Mouse (Mus musculus): ENCODE measurements around the gene Ubxn1. TPM values are rescaled to one million over a fixed set of nuclear protein-coding genes. Genes with fewer than 3 reads are reported as not detected.

Gene Ubxn1
- polyA plus RNA-seq, 1 experiment = 101 TPM

- DNase-seq = no peak
- 81% methylated on average over 11 of the region's 11 CpGs for WGBS
- no peak for TF ChIP-seq POLR2A (IDR thresholded peaks at IDR 0.05; ENCODE audit: borderline replicate concordance, extremely low read depth, low read depth, low read length)
- TF ChIP-seq CTCF (IDR thresholded peaks at IDR 0.05; ENCODE audit: insufficient read depth, low read length) = no peak
Observed at GRCm38 (mm10) chr19:8839103-8839907, 32.0 kb upstream of the Ubxn1 start, which contains the start of gene Gng3. TSS of gene Gng3 (minus strand) at chr19:8839194.

GRCm38 (mm10) chr19:8839908-8840791 lies 31.1 kb upstream of the Ubxn1 start:
- WGBS = 27% methylated on average over 29 of the region's 29 CpGs
- TF ChIP-seq CTCF (IDR thresholded peaks at IDR 0.05; ENCODE audit: insufficient read depth, low read length) = no peak
- TF ChIP-seq POLR2A (IDR thresholded peaks at IDR 0.05; ENCODE audit: borderline replicate concordance, extremely low read depth, low read depth, low read length) = peak; percentile 65; the same call in 1 of the 2 replicates
- Histone ChIP-seq H3K4me3 (replicated peaks; ENCODE audit: extremely low read depth, low read depth, low read length) (peak overlapping the region; percentile 74), H3K4me1 (ENCODE audit: control insufficient read depth, insufficient read depth, low read length) (peaks cover 8% of the 10 kb centered on the region; the same call in 1 of the 2 replicates)
- peak; percentile 75 for DNase-seq

More at GRCm38 (mm10) chr19:8839103-8839907, 32.0 kb upstream of the Ubxn1 start, which contains the start of gene Gng3:
- peak within 1 kb of the TSS; percentile 72 for H3K4me3 ChIP-seq (replicated peaks; ENCODE audit: extremely low read depth, low read depth, low read length)
- peaks cover 8% of the 10 kb centered on the region; the same call in 1 of the 2 replicates for H3K4me1 ChIP-seq (ENCODE audit: control insufficient read depth, insufficient read depth, low read length)

- no peak overlapping the region for H3K4me3 ChIP-seq (replicated peaks; ENCODE audit: extremely low read depth, low read depth, low read length)
- no peak for TF ChIP-seq POLR2A (IDR thresholded peaks at IDR 0.05; ENCODE audit: borderline replicate concordance, extremely low read depth, low read depth, low read length)
- TF ChIP-seq CTCF (IDR thresholded peaks at IDR 0.05; ENCODE audit: insufficient read depth, low read length) = no peak
- 84% methylated on average over 7 of the region's 7 CpGs for WGBS
- DNase-seq = no peak
- peaks cover 8% of the 10 kb centered on the region; the same call in 1 of the 2 replicates for H3K4me1 ChIP-seq (ENCODE audit: control insufficient read depth, insufficient read depth, low read length)
Observed at GRCm38 (mm10) chr19:8841012-8841411, 30.3 kb upstream of the Ubxn1 start.

- Histone ChIP-seq H3K4me3 (replicated peaks; ENCODE audit: extremely low read depth, low read depth, low read length) (no peak overlapping the region), H3K4me1 (ENCODE audit: control insufficient read depth, insufficient read depth, low read length) (peaks cover 8% of the 10 kb centered on the region; the same call in 1 of the 2 replicates)
- TF ChIP-seq CTCF (IDR thresholded peaks at IDR 0.05; ENCODE audit: insufficient read depth, low read length) (no peak), POLR2A (IDR thresholded peaks at IDR 0.05; ENCODE audit: borderline replicate concordance, extremely low read depth, low read depth, low read length) (no peak)
- 74% methylated on average over 6 of the region's 6 CpGs for whole genome bisulfite sequencing
- DNase-seq = no peak
Observed at GRCm38 (mm10) chr19:8842961-8843360, 28.3 kb upstream of the Ubxn1 start.

GRCm38 (mm10) chr19:8844371-8845129 lies 26.7 kb upstream of the Ubxn1 start:
- DNase-seq = peak; percentile 67

GRCm38 (mm10) chr19:8848356-8848755 lies 22.9 kb upstream of the Ubxn1 start:
- WGBS = 82% methylated on average over 5 of the region's 5 CpGs
- no peak for DNase-seq
- Histone ChIP-seq H3K4me3 (replicated peaks; ENCODE audit: extremely low read depth, low read depth, low read length) (no peak overlapping the region), H3K4me1 (ENCODE audit: control insufficient read depth, insufficient read depth, low read length) (no peaks in the 10 kb centered on the region)
- no peak for TF ChIP-seq CTCF (IDR thresholded peaks at IDR 0.05; ENCODE audit: insufficient read depth, low read length)
- no peak for TF ChIP-seq POLR2A (IDR thresholded peaks at IDR 0.05; ENCODE audit: borderline replicate concordance, extremely low read depth, low read depth, low read length)

More at GRCm38 (mm10) chr19:8844371-8845129, 26.7 kb upstream of the Ubxn1 start:
- H3K4me3 ChIP-seq (replicated peaks; ENCODE audit: extremely low read depth, low read depth, low read length) = no peak overlapping the region
- peaks cover 3% of the 10 kb centered on the region; the same call in 1 of the 2 replicates for H3K4me1 ChIP-seq (ENCODE audit: control insufficient read depth, insufficient read depth, low read length)
- TF ChIP-seq POLR2A (IDR thresholded peaks at IDR 0.05; ENCODE audit: borderline replicate concordance, extremely low read depth, low read depth, low read length) (no peak), CTCF (IDR thresholded peaks at IDR 0.05; ENCODE audit: insufficient read depth, low read length) (peak; percentile 51; the same call in 1 of the 2 replicates)
- WGBS = 49% methylated on average over 5 of the region's 5 CpGs

- 26% methylated on average over 7 of the region's 7 CpGs for WGBS
- Histone ChIP-seq H3K4me1 (ENCODE audit: control insufficient read depth, insufficient read depth, low read length) (no peaks in the 10 kb centered on the region), H3K4me3 (replicated peaks; ENCODE audit: extremely low read depth, low read depth, low read length) (no peak within 1 kb of the TSS)
- DNase-seq = no peak
- TF ChIP-seq POLR2A (IDR thresholded peaks at IDR 0.05; ENCODE audit: borderline replicate concordance, extremely low read depth, low read depth, low read length) (no peak), CTCF (IDR thresholded peaks at IDR 0.05; ENCODE audit: insufficient read depth, low read length) (no peak)
Observed at GRCm38 (mm10) chr19:8850402-8850901, 20.8 kb upstream of the Ubxn1 start, which contains the start of gene Lrrn4cl. TSS of gene Lrrn4cl (plus strand) at chr19:8850768.

GRCm38 (mm10) chr19:8851639-8852038 lies 19.7 kb upstream of the Ubxn1 start:
- TF ChIP-seq CTCF (IDR thresholded peaks at IDR 0.05; ENCODE audit: insufficient read depth, low read length) = peak; percentile 22; the same call in 1 of the 2 replicates
- TF ChIP-seq POLR2A (IDR thresholded peaks at IDR 0.05; ENCODE audit: borderline replicate concordance, extremely low read depth, low read depth, low read length) = no peak
- DNase-seq = peak; percentile 43
- Histone ChIP-seq H3K4me1 (ENCODE audit: control insufficient read depth, insufficient read depth, low read length) (no peaks in the 10 kb centered on the region), H3K4me3 (replicated peaks; ENCODE audit: extremely low read depth, low read depth, low read length) (no peak overlapping the region)
- WGBS = 42% methylated on average over 7 of the region's 7 CpGs

Data from lung, adult 2 months (tissue).